Mouse (Mus musculus) heart, adult 11 months (tissue): ENCODE results near the gene Pnmal1.

Experiments
- DNase-seq: peaks from one replicate; pipeline ENCODE4 v3.0.0; 2022

The Pnmal1 gene

GRCm38 (mm10) chr7:16959539-16960187, at the start of gene Pnmal1:
TSS of gene Pnmal1 (plus strand) at chr7:16959679.
- no peak for DNase-seq

- DNase-seq, result peak; percentile 95
Measured at GRCm38 (mm10) chr7:16909909-16910308, 49.6 kb upstream of the Pnmal1 start.

- no peak for DNase-seq
Measured at GRCm38 (mm10) chr7:16911904-16912303, 47.6 kb upstream of the Pnmal1 start.

GRCm38 (mm10) chr7:16912360-16912759, 47.1 kb upstream of the Pnmal1 start:
- peak; percentile 98 for DNase-seq

- peak; percentile 97 for DNase-seq
Measured at GRCm38 (mm10) chr7:16913806-16914452, 45.5 kb upstream of the Pnmal1 start.

- peak; percentile 93 for DNase-seq
Measured at GRCm38 (mm10) chr7:16914453-16915343, 44.8 kb upstream of the Pnmal1 start.

- DNase-seq, result peak; percentile 92
Measured at GRCm38 (mm10) chr7:16915461-16916340, 43.8 kb upstream of the Pnmal1 start.

- DNase-seq, result peak; percentile 96
Measured at GRCm38 (mm10) chr7:16916342-16917265, 42.9 kb upstream of the Pnmal1 start.

GRCm38 (mm10) chr7:16917447-16917846, 42.0 kb upstream of the Pnmal1 start:
- DNase-seq, result peak; percentile 91

GRCm38 (mm10) chr7:16918014-16918413, 41.5 kb upstream of the Pnmal1 start:
- DNase-seq, result peak; percentile 95

- no peak for DNase-seq
Measured at GRCm38 (mm10) chr7:16918670-16919069, 40.8 kb upstream of the Pnmal1 start.

- peak; percentile 93 for DNase-seq
Measured at GRCm38 (mm10) chr7:16919395-16920149, 39.9 kb upstream of the Pnmal1 start.

GRCm38 (mm10) chr7:16920150-16920579, 39.3 kb upstream of the Pnmal1 start:
- no peak for DNase-seq

- peak; percentile 94 for DNase-seq
Measured at GRCm38 (mm10) chr7:16920818-16921791, 38.4 kb upstream of the Pnmal1 start.

- DNase-seq, result peak; percentile 94
Measured at GRCm38 (mm10) chr7:16921881-16922335, 37.6 kb upstream of the Pnmal1 start.

GRCm38 (mm10) chr7:16922360-16922973, 37.0 kb upstream of the Pnmal1 start:
- peak; percentile 96 for DNase-seq

GRCm38 (mm10) chr7:16923283-16924036, 36.0 kb upstream of the Pnmal1 start:
- peak; percentile 97 for DNase-seq
